Mouse (Mus musculus): ENCODE measurements at regions not wholly inside any gene's neighbourhood (a gene's known extent, or its start where the extent isn't known, plus 50 kb on each side); places are given as distances from the start of the nearest gene placed in this dataset.

GRCm38 (mm10) chr2:137363006-137363405 is 246.6 kb upstream of the Jag1 start:
- DNase-seq (ENCODE audit: low spot score) (no peak), ATAC-seq (ENCODE audit: low FRiP score) (no peak)
- H3K4me2 ChIP-seq (replicated peaks), result no peak overlapping the region
- no peak overlapping the region for H3K27ac ChIP-seq
- no peaks in the 10 kb centered on the region for H3K9me3 ChIP-seq (ENCODE audit: control insufficient read depth, low read length)
- WGBS, result 74% methylated on average over 2 of the region's 2 CpGs
- H3K4me1 ChIP-seq (replicated peaks; ENCODE audit: control insufficient read depth, insufficient read depth, low read length), result no peaks in the 10 kb centered on the region
- H3K9ac ChIP-seq, result no peak overlapping the region
- H3K4me3 ChIP-seq (replicated peaks; ENCODE audit: low read length), result no peak overlapping the region
- no peaks in the 10 kb centered on the region for H3K27me3 ChIP-seq (ENCODE audit: control insufficient read depth, insufficient read depth, low read length)
- H3K36me3 ChIP-seq (replicated peaks; ENCODE audit: control insufficient read depth, insufficient read depth), result no peaks in the 10 kb centered on the region

GRCm38 (mm10) chr2:137357181-137357738 is 240.8 kb upstream of the Jag1 start:
- no peaks in the 10 kb centered on the region for H3K9me3 ChIP-seq (ENCODE audit: control insufficient read depth, low read length)
- ATAC-seq (ENCODE audit: low FRiP score) (no peak), DNase-seq (ENCODE audit: low spot score) (no peak)
- H3K27me3 ChIP-seq (ENCODE audit: control insufficient read depth, insufficient read depth, low read length), result no peaks in the 10 kb centered on the region
- H3K9ac ChIP-seq, result no peak overlapping the region
- H3K4me1 ChIP-seq (replicated peaks; ENCODE audit: control insufficient read depth, insufficient read depth, low read length), result no peaks in the 10 kb centered on the region
- 72% methylated on average over 13 of the region's 13 CpGs for WGBS
- no peak overlapping the region for H3K27ac ChIP-seq
- no peak overlapping the region for H3K4me2 ChIP-seq (replicated peaks)
- H3K4me3 ChIP-seq (replicated peaks; ENCODE audit: low read length), result no peak overlapping the region
- H3K36me3 ChIP-seq (replicated peaks; ENCODE audit: control insufficient read depth, insufficient read depth), result no peaks in the 10 kb centered on the region

GRCm38 (mm10) chr2:137343736-137344135 is 227.3 kb upstream of the Jag1 start:
- no peaks in the 10 kb centered on the region for H3K36me3 ChIP-seq (replicated peaks; ENCODE audit: control insufficient read depth, insufficient read depth)
- no peak overlapping the region for H3K4me2 ChIP-seq (replicated peaks)
- H3K27ac ChIP-seq, result no peak overlapping the region
- H3K4me1 ChIP-seq (replicated peaks; ENCODE audit: control insufficient read depth, insufficient read depth, low read length), result no peaks in the 10 kb centered on the region
- WGBS, result 75% methylated on average over 2 of the region's 2 CpGs
- no peak overlapping the region for H3K4me3 ChIP-seq (replicated peaks; ENCODE audit: low read length)
- H3K9ac ChIP-seq, result no peak overlapping the region
- no peaks in the 10 kb centered on the region for H3K27me3 ChIP-seq (ENCODE audit: control insufficient read depth, insufficient read depth, low read length)
- DNase-seq (ENCODE audit: low spot score) (no peak), ATAC-seq (ENCODE audit: low FRiP score) (no peak)
- no peaks in the 10 kb centered on the region for H3K9me3 ChIP-seq (ENCODE audit: control insufficient read depth, low read length)

- no peaks in the 10 kb centered on the region for H3K36me3 ChIP-seq (replicated peaks; ENCODE audit: control insufficient read depth, insufficient read depth)
- no peak overlapping the region for H3K9ac ChIP-seq
- no peaks in the 10 kb centered on the region for H3K9me3 ChIP-seq (ENCODE audit: control insufficient read depth, low read length)
- no peak overlapping the region for H3K4me3 ChIP-seq (replicated peaks; ENCODE audit: low read length)
- ATAC-seq (ENCODE audit: low FRiP score) (no peak), DNase-seq (ENCODE audit: low spot score) (no peak)
- 94% methylated on average over 8 of the region's 8 CpGs for WGBS
- H3K27ac ChIP-seq, result no peak overlapping the region
- H3K4me1 ChIP-seq (replicated peaks; ENCODE audit: control insufficient read depth, insufficient read depth, low read length), result no peaks in the 10 kb centered on the region
- no peak overlapping the region for H3K4me2 ChIP-seq (replicated peaks)
- H3K27me3 ChIP-seq (ENCODE audit: control insufficient read depth, insufficient read depth, low read length), result no peaks in the 10 kb centered on the region
Measured at GRCm38 (mm10) chr2:137329995-137330394, 213.6 kb upstream of the Jag1 start.

GRCm38 (mm10) chr2:137323445-137323844 is 207.0 kb upstream of the Jag1 start:
- Histone ChIP-seq H3K36me3 (replicated peaks; ENCODE audit: control insufficient read depth, insufficient read depth) (no peaks in the 10 kb centered on the region), H3K4me2 (replicated peaks) (no peak overlapping the region), H3K9ac (no peak overlapping the region), H3K27me3 (ENCODE audit: control insufficient read depth, insufficient read depth, low read length) (no peaks in the 10 kb centered on the region), H3K27ac (no peak overlapping the region), H3K4me3 (replicated peaks; ENCODE audit: low read length) (no peak overlapping the region), H3K4me1 (replicated peaks; ENCODE audit: control insufficient read depth, insufficient read depth, low read length) (no peaks in the 10 kb centered on the region), H3K9me3 (ENCODE audit: control insufficient read depth, low read length) (no peaks in the 10 kb centered on the region)
- 71% methylated on average over 5 of the region's 5 CpGs for WGBS
- no peak for ATAC-seq (ENCODE audit: low FRiP score)
- no peak for DNase-seq (ENCODE audit: low spot score)

- Histone ChIP-seq H3K27me3 (ENCODE audit: control insufficient read depth, insufficient read depth, low read length) (no peaks in the 10 kb centered on the region), H3K4me2 (replicated peaks) (no peak overlapping the region), H3K9ac (no peak overlapping the region), H3K9me3 (ENCODE audit: control insufficient read depth, low read length) (no peaks in the 10 kb centered on the region), H3K4me3 (replicated peaks; ENCODE audit: low read length) (no peak overlapping the region), H3K27ac (no peak overlapping the region), H3K36me3 (replicated peaks; ENCODE audit: control insufficient read depth, insufficient read depth) (no peaks in the 10 kb centered on the region), H3K4me1 (replicated peaks; ENCODE audit: control insufficient read depth, insufficient read depth, low read length) (no peaks in the 10 kb centered on the region)
- 79% methylated on average over 4 of the region's 4 CpGs for WGBS
- DNase-seq (ENCODE audit: low spot score), result no peak
- no peak for ATAC-seq (ENCODE audit: low FRiP score)
Measured at GRCm38 (mm10) chr2:137310511-137310910, 194.1 kb upstream of the Jag1 start.

- Histone ChIP-seq H3K27me3 (ENCODE audit: control insufficient read depth, insufficient read depth, low read length) (no peaks in the 10 kb centered on the region), H3K27ac (no peak overlapping the region), H3K9ac (no peak overlapping the region), H3K4me1 (replicated peaks; ENCODE audit: control insufficient read depth, insufficient read depth, low read length) (no peaks in the 10 kb centered on the region), H3K4me3 (replicated peaks; ENCODE audit: low read length) (no peak overlapping the region), H3K4me2 (replicated peaks) (no peak overlapping the region), H3K9me3 (ENCODE audit: control insufficient read depth, low read length) (no peaks in the 10 kb centered on the region), H3K36me3 (replicated peaks; ENCODE audit: control insufficient read depth, insufficient read depth) (no peaks in the 10 kb centered on the region)
- WGBS, result 89% methylated on average over 9 of the region's 9 CpGs
- DNase-seq (ENCODE audit: low spot score), result no peak
- ATAC-seq (ENCODE audit: low FRiP score), result no peak
Measured at GRCm38 (mm10) chr2:137308116-137308515, 191.7 kb upstream of the Jag1 start.

- ATAC-seq (ENCODE audit: low FRiP score), result no peak
- Histone ChIP-seq H3K4me1 (replicated peaks; ENCODE audit: control insufficient read depth, insufficient read depth, low read length) (no peaks in the 10 kb centered on the region), H3K9ac (no peak overlapping the region), H3K27me3 (ENCODE audit: control insufficient read depth, insufficient read depth, low read length) (no peaks in the 10 kb centered on the region), H3K27ac (no peak overlapping the region), H3K4me3 (replicated peaks; ENCODE audit: low read length) (no peak overlapping the region), H3K9me3 (ENCODE audit: control insufficient read depth, low read length) (no peaks in the 10 kb centered on the region), H3K4me2 (replicated peaks) (no peak overlapping the region), H3K36me3 (replicated peaks; ENCODE audit: control insufficient read depth, insufficient read depth) (no peaks in the 10 kb centered on the region)
- DNase-seq (ENCODE audit: low spot score), result no peak
- 84% methylated on average over 4 of the region's 4 CpGs for WGBS
Measured at GRCm38 (mm10) chr2:137301474-137302267, 185.2 kb upstream of the Jag1 start.

GRCm38 (mm10) chr2:137289231-137289630 is 172.8 kb upstream of the Jag1 start:
- Histone ChIP-seq H3K27ac (no peak overlapping the region), H3K9me3 (ENCODE audit: control insufficient read depth, low read length) (no peaks in the 10 kb centered on the region), H3K4me1 (replicated peaks; ENCODE audit: control insufficient read depth, insufficient read depth, low read length) (no peaks in the 10 kb centered on the region), H3K27me3 (ENCODE audit: control insufficient read depth, insufficient read depth, low read length) (no peaks in the 10 kb centered on the region), H3K9ac (no peak overlapping the region), H3K36me3 (replicated peaks; ENCODE audit: control insufficient read depth, insufficient read depth) (no peaks in the 10 kb centered on the region), H3K4me3 (replicated peaks; ENCODE audit: low read length) (no peak overlapping the region), H3K4me2 (replicated peaks) (no peak overlapping the region)
- WGBS, result 87% methylated on average over 3 of the region's 3 CpGs
- DNase-seq (ENCODE audit: low spot score) (no peak), ATAC-seq (ENCODE audit: low FRiP score) (no peak)

Measured in hindbrain, embryonic 14.5 days (tissue).